Mouse (Mus musculus) limb, embryonic 15.5 days (tissue): ENCODE data around the gene Efcab10. TPM values are rescaled to one million over a fixed set of nuclear protein-coding genes. Genes with fewer than 3 reads are reported as not detected.
A peak's percentile ranks its signal among the peaks of the same experiment; 100 is the strongest.

Experiments used
- ATAC-seq: fragments of 200-750 bp; cut with Nextera tagmentation; 2 replicates; pipeline ENCODE4 v1.8.0; 2017; ENCODE audit warnings: low read depth, moderate TSS enrichment; ENCODE audit not compliant: insufficient number of reproducible peaks, low FRiP score, low TSS enrichment
- H3K27ac ChIP-seq: fragments of 300-500 bp; sonication (generic); 2 replicates; pipeline ENCODE4 v1.5.1; 2015; ENCODE audit warnings: moderate library complexity, mild to moderate bottlenecking, inconsistent platforms
- H3K27me3 ChIP-seq: fragments of 300-500 bp; sonication (generic); 2 replicates; pipeline ENCODE4 v1.6.1; 2015; ENCODE audit warnings: inconsistent platforms
- H3K36me3 ChIP-seq: fragments of 300-500 bp; sonication (generic); 2 replicates; pipeline ENCODE4 v1.6.1; 2015; ENCODE audit warnings: inconsistent platforms
- H3K4me1 ChIP-seq: fragments of 300-500 bp; sonication (generic); 2 replicates; pipeline ENCODE4 v1.6.1; 2015; ENCODE audit warnings: inconsistent platforms
- H3K4me2 ChIP-seq: fragments of 300-500 bp; sonication (generic); 2 replicates; pipeline ENCODE4 v1.6.1; 2015; ENCODE audit warnings: mild to moderate bottlenecking, inconsistent platforms
- H3K4me3 ChIP-seq: fragments of 300-500 bp; sonication (generic); 2 replicates; pipeline ENCODE4 v1.5.1; 2015; ENCODE audit warnings: mild to moderate bottlenecking, inconsistent platforms
- H3K9ac ChIP-seq: fragments of 300-500 bp; sonication (generic); 2 replicates; pipeline ENCODE4 v1.6.1; 2015; ENCODE audit warnings: inconsistent platforms
- H3K9me3 ChIP-seq: fragments of 300-500 bp; sonication (generic); 2 replicates; pipeline ENCODE4 v1.6.1; 2016; ENCODE audit warnings: inconsistent platforms
- whole genome bisulfite sequencing: fragments of 180-500 bp; shearing (Covaris S2); methylation state at CpG from one replicate; pipeline ENCODE4 v1.1.7; 2015; 5-methylcytosine and 5-hydroxymethylcytosine counted together
- polyA plus RNA-seq: library from polyadenylated mRNA; unstranded; fragments of >200 nt; fragmentation: Nextera tagmentation; extraction: Ambion mirVana; gene quantifications from 2 replicates; pipeline ENCODE4 v1.2.1, GENCODE M21; 2015

Efcab10 gene
- not detected in 2 replicates for polyA plus RNA-seq

- WGBS = 15% methylated on average over 24 of the region's 24 CpGs
- Histone ChIP-seq H3K4me3 (peak within 1 kb of the TSS; percentile 25), H3K27me3 (no peaks in the 10 kb centered on the region), H3K36me3 (no peaks in the 10 kb centered on the region), H3K9me3 (no peaks in the 10 kb centered on the region), H3K9ac (no peak within 1 kb of the TSS), H3K4me1 (peaks cover 5% of the 10 kb centered on the region; the same call in 1 of the 2 replicates), H3K27ac (no peak within 1 kb of the TSS), H3K4me2 (peak within 1 kb of the TSS; percentile 44)
- no peak for ATAC-seq
These were observed at the start of gene Efcab10 for GRCm38 (mm10) chr12:33394804-33395623. TSS of gene Efcab10 (plus strand) at chr12:33394854.

GRCm38 (mm10) chr12:33344970-33345772 lies 49.5 kb upstream of the Efcab10 start:
- ATAC-seq = no peak
- WGBS = 8% methylated on average over 25 of the region's 25 CpGs
- H3K36me3 ChIP-seq = peaks cover under 1% of the 10 kb centered on the region; the same call in 1 of the 2 replicates
- H3K4me1 ChIP-seq = peaks cover 20% of the 10 kb centered on the region
- H3K4me3 ChIP-seq = 0 out of 2 replicates have a peak overlapping the region, but pooled peaks have one; percentile 8
- H3K27me3 ChIP-seq = peaks cover 7% of the 10 kb centered on the region; the same call in 1 of the 2 replicates
- peak overlapping the region; percentile 35 for H3K4me2 ChIP-seq
- H3K9me3 ChIP-seq = no peaks in the 10 kb centered on the region
- H3K27ac ChIP-seq = no peak overlapping the region
- no peak overlapping the region for H3K9ac ChIP-seq

- H3K4me3 ChIP-seq = no peak overlapping the region
- H3K4me2 ChIP-seq = peak overlapping the region; percentile 35; the same call in 1 of the 2 replicates
- H3K4me1 ChIP-seq = peaks cover 20% of the 10 kb centered on the region
- no peaks in the 10 kb centered on the region for H3K9me3 ChIP-seq
- no peak for ATAC-seq
- peaks cover 7% of the 10 kb centered on the region; the same call in 1 of the 2 replicates for H3K27me3 ChIP-seq
- peaks cover 4% of the 10 kb centered on the region; the same call in 1 of the 2 replicates for H3K36me3 ChIP-seq
- 27% methylated on average over 23 of the region's 23 CpGs for WGBS
- no peak overlapping the region for H3K9ac ChIP-seq
- H3K27ac ChIP-seq = no peak overlapping the region
These were observed 48.8 kb upstream of the Efcab10 start for GRCm38 (mm10) chr12:33345773-33346435.

- no peaks in the 10 kb centered on the region for H3K4me1 ChIP-seq
- no peak overlapping the region for H3K9ac ChIP-seq
- WGBS = 66% methylated on average over 4 of the region's 4 CpGs
- no peak overlapping the region for H3K4me3 ChIP-seq
- no peak overlapping the region for H3K27ac ChIP-seq
- ATAC-seq = no peak
- no peaks in the 10 kb centered on the region for H3K9me3 ChIP-seq
- H3K36me3 ChIP-seq = peaks cover 10% of the 10 kb centered on the region
- no peak overlapping the region for H3K4me2 ChIP-seq
- no peaks in the 10 kb centered on the region for H3K27me3 ChIP-seq
These were observed 42.0 kb upstream of the Efcab10 start for GRCm38 (mm10) chr12:33352671-33353070.

GRCm38 (mm10) chr12:33358345-33358744 lies 36.3 kb upstream of the Efcab10 start:
- H3K27ac ChIP-seq = no peak overlapping the region
- 78% methylated on average over 10 of the region's 10 CpGs for WGBS
- no peaks in the 10 kb centered on the region for H3K9me3 ChIP-seq
- H3K4me2 ChIP-seq = no peak overlapping the region
- peaks cover 15% of the 10 kb centered on the region for H3K36me3 ChIP-seq
- peaks cover 8% of the 10 kb centered on the region for H3K4me1 ChIP-seq
- H3K4me3 ChIP-seq = no peak overlapping the region
- ATAC-seq = no peak
- no peak overlapping the region for H3K9ac ChIP-seq
- H3K27me3 ChIP-seq = no peaks in the 10 kb centered on the region

- Histone ChIP-seq H3K9ac (no peak overlapping the region), H3K4me1 (peaks cover 8% of the 10 kb centered on the region), H3K27ac (no peak overlapping the region), H3K4me3 (no peak overlapping the region), H3K27me3 (no peaks in the 10 kb centered on the region), H3K36me3 (peaks cover 17% of the 10 kb centered on the region), H3K9me3 (no peaks in the 10 kb centered on the region), H3K4me2 (no peak overlapping the region)
- WGBS = 89% methylated on average over 7 of the region's 7 CpGs
- no peak for ATAC-seq
These were observed 35.4 kb upstream of the Efcab10 start for GRCm38 (mm10) chr12:33359209-33359608.

- Histone ChIP-seq H3K4me1 (peaks cover 11% of the 10 kb centered on the region), H3K9me3 (no peaks in the 10 kb centered on the region), H3K27me3 (no peaks in the 10 kb centered on the region), H3K36me3 (peaks cover 17% of the 10 kb centered on the region), H3K4me3 (no peak overlapping the region), H3K9ac (no peak overlapping the region), H3K27ac (no peak overlapping the region), H3K4me2 (no peak overlapping the region)
- WGBS = 79% methylated on average over 5 of the region's 5 CpGs
- no peak for ATAC-seq
These were observed 34.7 kb upstream of the Efcab10 start for GRCm38 (mm10) chr12:33359878-33360482.

GRCm38 (mm10) chr12:33360729-33361128 lies 33.9 kb upstream of the Efcab10 start:
- Histone ChIP-seq H3K27me3 (no peaks in the 10 kb centered on the region), H3K4me2 (no peak overlapping the region), H3K9me3 (no peaks in the 10 kb centered on the region), H3K27ac (no peak overlapping the region), H3K9ac (no peak overlapping the region), H3K4me1 (peaks cover 11% of the 10 kb centered on the region), H3K36me3 (peaks cover 21% of the 10 kb centered on the region), H3K4me3 (no peak overlapping the region)
- ATAC-seq = no peak
- WGBS = 29% methylated on average over 6 of the region's 6 CpGs

GRCm38 (mm10) chr12:33364511-33364910 lies 30.1 kb upstream of the Efcab10 start:
- H3K9me3 ChIP-seq = no peaks in the 10 kb centered on the region
- H3K9ac ChIP-seq = no peak overlapping the region
- WGBS = 81% methylated on average over 8 of the region's 8 CpGs
- no peak for ATAC-seq
- no peaks in the 10 kb centered on the region for H3K27me3 ChIP-seq
- H3K4me1 ChIP-seq = peaks cover 11% of the 10 kb centered on the region
- no peak overlapping the region for H3K27ac ChIP-seq
- no peak overlapping the region for H3K4me2 ChIP-seq
- peaks cover 29% of the 10 kb centered on the region for H3K36me3 ChIP-seq
- H3K4me3 ChIP-seq = no peak overlapping the region

- no peak overlapping the region for H3K27ac ChIP-seq
- WGBS = 91% methylated on average over 8 of the region's 8 CpGs
- H3K9ac ChIP-seq = no peak overlapping the region
- no peak overlapping the region for H3K4me3 ChIP-seq
- no peak overlapping the region for H3K4me2 ChIP-seq
- H3K9me3 ChIP-seq = no peaks in the 10 kb centered on the region
- peaks cover 9% of the 10 kb centered on the region for H3K4me1 ChIP-seq
- H3K36me3 ChIP-seq = peaks cover 29% of the 10 kb centered on the region
- ATAC-seq = no peak
- H3K27me3 ChIP-seq = no peaks in the 10 kb centered on the region
These were observed 29.5 kb upstream of the Efcab10 start for GRCm38 (mm10) chr12:33365133-33365532.

- WGBS = 81% methylated on average over 3 of the region's 3 CpGs
- H3K9me3 ChIP-seq = no peaks in the 10 kb centered on the region
- H3K4me1 ChIP-seq = peaks cover under 1% of the 10 kb centered on the region; the same call in 1 of the 2 replicates
- no peak for ATAC-seq
- H3K27ac ChIP-seq = no peak overlapping the region
- no peaks in the 10 kb centered on the region for H3K27me3 ChIP-seq
- no peak overlapping the region for H3K4me2 ChIP-seq
- H3K4me3 ChIP-seq = no peak overlapping the region
- H3K9ac ChIP-seq = no peak overlapping the region
- H3K36me3 ChIP-seq = peaks cover 26% of the 10 kb centered on the region
These were observed 25.1 kb upstream of the Efcab10 start for GRCm38 (mm10) chr12:33369555-33369954.
